Comparison of ENCODE assay signal across 23 mouse cellular contexts in genomic region chr11:106670951-106671478, GRCm38 (mm10). TPM values are rescaled to one million over a fixed set of nuclear protein-coding genes. Genes with fewer than 3 reads are reported as not detected.
DNase-seq lines count a peak whose midpoint lies in the region; ATAC-seq and TF ChIP-seq lines count a peak whose summit lies in the region.
"Had no signal": no experiment of that assay in that cellular context is flagged by ENCODE, and none has a peak within 500 bp of the region (broad histone marks: within the 10 kb centered on the region; RNA-seq: fewer than 3 reads in every experiment).

No protein-coding gene starts in this region.

- no peak overlapping the region for H3K4me2 ChIP-seq in midbrain, embryonic 11.5 days
- H3K4me2 ChIP-seq in midbrain, embryonic 16.5 days (ENCODE audit: low read length), result no peak overlapping the region
- no peak overlapping the region for H3K4me2 ChIP-seq in forebrain, postnatal 0 days (ENCODE audit: low read depth)
- H3K4me2 ChIP-seq in forebrain, embryonic 15.5 days (replicated peaks), result no peak overlapping the region
- H3K4me2 ChIP-seq: embryonic facial prominence, embryonic 12.5 days; heart, embryonic 15.5 days; hindbrain, embryonic 15.5 days; limb, embryonic 13.5 days; liver, embryonic 13.5 days; lung, embryonic 14.5 days; neural tube, embryonic 12.5 days had no signal

- H3K36me3 ChIP-seq in heart, embryonic 10.5 days, result no peaks in the 10 kb centered on the region; the same call in 1 of the 2 replicates
- H3K36me3 ChIP-seq in midbrain, embryonic 11.5 days (ENCODE audit: control insufficient read depth, insufficient read depth, low read length), result no peaks in the 10 kb centered on the region
- H3K36me3 ChIP-seq in midbrain, embryonic 16.5 days (ENCODE audit: control insufficient read depth, insufficient read depth, low read length), result no peaks in the 10 kb centered on the region
- 0 out of 2 replicates have a peak, but pooled peaks cover 2% of the 10 kb centered on the region for H3K36me3 ChIP-seq in ES-Bruce4 (ENCODE audit: control insufficient read depth, insufficient read depth, low read length, poor library complexity, severe bottlenecking)
- no peaks in the 10 kb centered on the region for H3K36me3 ChIP-seq in forebrain, postnatal 0 days (ENCODE audit: insufficient read depth)
- H3K36me3 ChIP-seq in forebrain, embryonic 15.5 days, result no peaks in the 10 kb centered on the region
- H3K36me3 ChIP-seq: embryonic facial prominence, embryonic 12.5 days; heart, embryonic 15.5 days; hindbrain, embryonic 15.5 days; limb, embryonic 13.5 days; liver, embryonic 13.5 days; midbrain, embryonic 10.5 days; neural tube, embryonic 12.5 days had no signal

- TF ChIP-seq CTCF in ES-Bruce4 (IDR thresholded peaks at IDR 0.05; ENCODE audit: low read depth, low read length), result no peak
- TF ChIP-seq CTCF in forebrain, postnatal 0 days (IDR thresholded peaks at IDR 0.05; ENCODE audit: low read depth), result no peak

- H3K4me1 ChIP-seq in heart, embryonic 10.5 days, result peaks cover 64% of the 10 kb centered on the region
- peaks cover 15% of the 10 kb centered on the region for H3K4me1 ChIP-seq in midbrain, embryonic 11.5 days (ENCODE audit: control insufficient read depth, insufficient read depth, low read length)
- peaks cover 19% of the 10 kb centered on the region for H3K4me1 ChIP-seq in midbrain, embryonic 16.5 days (ENCODE audit: control insufficient read depth, insufficient read depth, low read length)
- peaks cover 21% of the 10 kb centered on the region for H3K4me1 ChIP-seq in ES-Bruce4 (ENCODE audit: control insufficient read depth, insufficient read depth, low read length)
- peaks cover 18% of the 10 kb centered on the region for H3K4me1 ChIP-seq in forebrain, postnatal 0 days (ENCODE audit: insufficient read depth)
- peaks cover 30% of the 10 kb centered on the region for H3K4me1 ChIP-seq in forebrain, embryonic 15.5 days

- no peak for TF ChIP-seq EP300 in ES-Bruce4 (IDR thresholded peaks at IDR 0.05; ENCODE audit: insufficient read depth, low read depth, low read length)

- no peaks in the 10 kb centered on the region for H3K27me3 ChIP-seq in heart, embryonic 10.5 days (ENCODE audit: insufficient read depth, poor library complexity, severe bottlenecking)
- no peaks in the 10 kb centered on the region for H3K27me3 ChIP-seq in midbrain, embryonic 11.5 days (ENCODE audit: control insufficient read depth, insufficient read depth, low read length)
- H3K27me3 ChIP-seq in midbrain, embryonic 16.5 days (ENCODE audit: control insufficient read depth, insufficient read depth, low read depth, low read length), result no peaks in the 10 kb centered on the region
- H3K27me3 ChIP-seq in ES-Bruce4 (ENCODE audit: control insufficient read depth, insufficient read depth, low read length, poor library complexity, severe bottlenecking), result no peaks in the 10 kb centered on the region
- no peaks in the 10 kb centered on the region for H3K27me3 ChIP-seq in forebrain, postnatal 0 days (ENCODE audit: insufficient read depth, low read length)
- H3K27me3 ChIP-seq in forebrain, embryonic 15.5 days, result no peaks in the 10 kb centered on the region
- H3K27me3 ChIP-seq: embryonic facial prominence, embryonic 12.5 days; heart, embryonic 15.5 days; hindbrain, embryonic 15.5 days; limb, embryonic 13.5 days; liver, embryonic 13.5 days; neural tube, embryonic 12.5 days had no signal

- WGBS in heart, embryonic 10.5 days, result 66% methylated on average over 4 of the region's 4 CpGs
- WGBS in midbrain, embryonic 11.5 days, result 76% methylated on average over 4 of the region's 4 CpGs
- 63% methylated on average over 4 of the region's 4 CpGs for WGBS in midbrain, embryonic 16.5 days
- 69% methylated on average over 4 of the region's 4 CpGs for WGBS in forebrain, postnatal 0 days
- 69% methylated on average over 4 of the region's 4 CpGs for WGBS in forebrain, embryonic 15.5 days

- intact Hi-C loops in heart, postnatal 14 days (cut with DNase I), result no loop called here

- ATAC-seq in midbrain, embryonic 11.5 days (ENCODE audit: low FRiP score), result no peak
- ATAC-seq in midbrain, embryonic 16.5 days, result no peak
- ATAC-seq in forebrain, postnatal 0 days, result no peak
- no peak for ATAC-seq in forebrain, embryonic 15.5 days (replicated peaks)
- ATAC-seq: forebrain, embryonic 16.5 days had no signal

- no peak for DNase-seq in heart, embryonic 10.5 days (ENCODE audit: low spot score)
- DNase-seq in heart, postnatal 14 days, result no peak
- DNase-seq in midbrain, embryonic 11.5 days (ENCODE audit: low spot score, missing footprints), result peak; percentile 74
- DNase-seq in CD4-positive helper T cell, adult 2 months (ENCODE audit: low read depth, low spot score), result peak; percentile 32
- DNase-seq in forebrain, postnatal 0 days, result no peak
- DNase-seq: cerebellum, adult 8-10 months; kidney, adult 18-20 months; kidney, postnatal 10 days; layer of hippocampus, postnatal 36 days; liver, embryonic 13.5 days; lung, embryonic 14.5 days had no signal

- H3K9ac ChIP-seq in midbrain, embryonic 11.5 days (ENCODE audit: low read length), result no peak overlapping the region
- H3K9ac ChIP-seq in midbrain, embryonic 16.5 days (ENCODE audit: low read depth, low read length), result no peak overlapping the region
- no peak overlapping the region for H3K9ac ChIP-seq in ES-Bruce4 (ENCODE audit: low read depth, poor library complexity, severe bottlenecking)
- H3K9ac ChIP-seq in forebrain, postnatal 0 days, result no peak overlapping the region
- H3K9ac ChIP-seq in forebrain, embryonic 15.5 days (replicated peaks), result no peak overlapping the region
- H3K9ac ChIP-seq: embryonic facial prominence, embryonic 12.5 days; heart, embryonic 15.5 days; hindbrain, embryonic 15.5 days; limb, embryonic 13.5 days; liver, embryonic 13.5 days; lung, embryonic 14.5 days; neural tube, embryonic 12.5 days had no signal

- H3K9me3 ChIP-seq in heart, embryonic 10.5 days, result no peaks in the 10 kb centered on the region
- H3K9me3 ChIP-seq in midbrain, embryonic 11.5 days (ENCODE audit: control insufficient read depth, low read length), result no peaks in the 10 kb centered on the region
- H3K9me3 ChIP-seq in midbrain, embryonic 16.5 days (replicated peaks; ENCODE audit: control insufficient read depth, low read length, poor library complexity, severe bottlenecking), result no peaks in the 10 kb centered on the region
- H3K9me3 ChIP-seq in ES-Bruce4 (replicated peaks; ENCODE audit: control insufficient read depth, insufficient read depth, low read length, poor library complexity, severe bottlenecking), result no peaks in the 10 kb centered on the region
- H3K9me3 ChIP-seq in forebrain, postnatal 0 days (ENCODE audit: low read length), result no peaks in the 10 kb centered on the region
- no peaks in the 10 kb centered on the region for H3K9me3 ChIP-seq in forebrain, embryonic 15.5 days
- H3K9me3 ChIP-seq: embryonic facial prominence, embryonic 12.5 days; heart, embryonic 15.5 days; hindbrain, embryonic 15.5 days; limb, embryonic 13.5 days; liver, embryonic 13.5 days; midbrain, embryonic 10.5 days; neural tube, embryonic 12.5 days had no signal

- H3K27ac ChIP-seq in heart, embryonic 10.5 days, result 0 out of 2 replicates have a peak overlapping the region, but pooled peaks have one; percentile 37
- H3K27ac ChIP-seq in midbrain, embryonic 11.5 days (ENCODE audit: low read depth, low read length), result no peak overlapping the region
- H3K27ac ChIP-seq in midbrain, embryonic 16.5 days (ENCODE audit: low read length), result no peak overlapping the region
- peak overlapping the region; percentile 13; the same call in 1 of the 2 replicates for H3K27ac ChIP-seq in ES-Bruce4 (ENCODE audit: insufficient read depth, low read length)
- H3K27ac ChIP-seq in forebrain, postnatal 0 days (ENCODE audit: low read depth, low read length), result no peak overlapping the region
- H3K27ac ChIP-seq in forebrain, embryonic 15.5 days (replicated peaks), result no peak overlapping the region
- H3K27ac ChIP-seq: embryonic facial prominence, embryonic 12.5 days; heart, embryonic 15.5 days; hindbrain, embryonic 15.5 days; layer of hippocampus, adult 2 months; limb, embryonic 13.5 days; liver, embryonic 13.5 days; macrophage; neural tube, embryonic 12.5 days had no signal

- no peak for TF ChIP-seq POLR2A in ES-Bruce4 (IDR thresholded peaks at IDR 0.05; ENCODE audit: insufficient read depth, low read length)

- H3K4me3 ChIP-seq in heart, embryonic 10.5 days, result no peak overlapping the region
- H3K4me3 ChIP-seq in midbrain, embryonic 11.5 days (ENCODE audit: low read depth, low read length), result no peak overlapping the region
- no peak overlapping the region for H3K4me3 ChIP-seq in midbrain, embryonic 16.5 days (ENCODE audit: low read depth, low read length)
- no peak overlapping the region for H3K4me3 ChIP-seq in ES-Bruce4 (ENCODE audit: low read depth, low read length)
- no peak overlapping the region for H3K4me3 ChIP-seq in forebrain, postnatal 0 days (ENCODE audit: low read depth, low read length)
- no peak overlapping the region for H3K4me3 ChIP-seq in forebrain, embryonic 15.5 days
- H3K4me3 ChIP-seq: embryonic facial prominence, embryonic 12.5 days; heart, embryonic 15.5 days; hindbrain, embryonic 15.5 days; layer of hippocampus, adult 2 months; limb, embryonic 13.5 days; liver, embryonic 13.5 days; midbrain, embryonic 10.5 days; neural tube, embryonic 12.5 days had no signal

RNA-seq across cellular contexts. Expression of gene Tex2, which starts 57.8 kb away (rescaled TPM):
- 12.5 and 17.9 TPM in 2 replicates for polyA plus RNA-seq in heart, embryonic 10.5 days (2016; fragmentation: Nextera tagmentation; extraction: Ambion mirVana)
- 10 to 100 TPM; 38.2 to 39.2 TPM for total RNA-seq in heart, postnatal 14 days (2021)
- 9.9 and 10.8 TPM in 2 replicates for polyA plus RNA-seq in midbrain, embryonic 11.5 days (2014; fragmentation: Nextera tagmentation; extraction: Ambion mirVana)
- 35.9 and 37.5 TPM in 2 replicates for polyA plus RNA-seq in midbrain, embryonic 16.5 days (2015; fragmentation: Nextera tagmentation; extraction: Ambion mirVana)
- 28.8 and 31.3 TPM in 2 replicates for polyA plus RNA-seq in ES-Bruce4 (2011; ENCODE audit: insufficient read depth, insufficient read length, low read depth, missing spikeins)
- 44.7 and 49.3 TPM in 2 replicates for total RNA-seq in forebrain, postnatal 0 days (2014; rRNA removed)
- 17.5 and 23.0 TPM in 2 replicates for polyA plus RNA-seq in forebrain, postnatal 0 days (2015; fragmentation: Nextera tagmentation; extraction: Ambion mirVana)
- polyA plus RNA-seq in forebrain, embryonic 15.5 days (2015; fragmentation: Nextera tagmentation; extraction: Ambion mirVana), result 14.0 and 15.2 TPM in 2 replicates

Comparison
In these comparisons a context has a peak if more than half of its experiments do, and no peak if none do; other contexts are left out.
1. DNase-seq: peak in midbrain, embryonic 11.5 days (single experiment) and CD4-positive helper T cell, adult 2 months (single experiment); none in heart, embryonic 10.5 days (single experiment), heart, postnatal 14 days (0 of 2) and forebrain, postnatal 0 days (single experiment).
2. H3K27ac ChIP-seq: peak in heart, embryonic 10.5 days (single experiment) and ES-Bruce4 (single experiment); none in midbrain, embryonic 11.5 days (single experiment), midbrain, embryonic 16.5 days (single experiment), forebrain, postnatal 0 days (single experiment) and forebrain, embryonic 15.5 days (single experiment).